Mouse (Mus musculus): ENCODE data around the gene Tenm2.

DNA sequence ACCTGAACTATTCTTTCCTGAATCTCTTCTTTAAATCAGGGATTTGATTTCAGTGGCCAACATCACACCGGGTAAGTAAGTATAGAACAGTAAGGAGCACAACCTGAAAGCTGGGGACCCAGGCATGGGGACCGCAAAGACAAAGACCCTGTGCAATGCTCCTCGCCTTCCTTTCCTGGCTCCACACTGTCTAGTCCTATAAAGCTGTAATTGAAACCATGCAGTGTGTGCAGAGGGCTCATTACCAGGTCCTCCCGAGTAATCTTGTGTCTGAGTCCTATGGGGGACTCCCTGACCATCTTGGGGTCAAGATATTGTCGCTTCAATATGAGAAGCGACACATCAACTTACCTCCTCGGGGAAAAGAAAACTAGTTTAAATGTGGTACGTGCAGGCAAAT lies 436.4 kb downstream of the Tenm2 start:
- TF ChIP-seq GATA1 (IDR thresholded peaks at IDR 0.05; ENCODE audit: borderline replicate concordance, low read length) (no peak), FLI1 (IDR thresholded peaks at IDR 0.05; ENCODE audit: low read length) (no peak)
